Mouse (Mus musculus) stomach, embryonic 15.5 days (tissue): ENCODE measurements at regions not wholly inside any gene's neighbourhood (a gene's known extent, or its start where the extent isn't known, plus 50 kb on each side); places are given as distances from the start of the nearest gene placed in this dataset.

Experiments used
- ATAC-seq: fragments of 200-750 bp; cut with Nextera tagmentation; 2 replicates; pipeline ENCODE4 v1.8.0; 2017; ENCODE audit warnings: low read depth, moderate number of reproducible peaks, moderate TSS enrichment; ENCODE audit not compliant: insufficient read depth, low FRiP score
- H3K27ac ChIP-seq: fragments of 300-500 bp; sonication (generic); 2 replicates; pipeline ENCODE4 v1.5.1; 2015; ENCODE audit warnings: mild to moderate bottlenecking, inconsistent platforms
- H3K27me3 ChIP-seq: fragments of 300-500 bp; sonication (generic); replicated peaks from 2 replicates; pipeline ENCODE4 v1.6.1; 2015; ENCODE audit warnings: inconsistent platforms
- H3K36me3 ChIP-seq: fragments of 300-500 bp; sonication (generic); 2 replicates; pipeline ENCODE4 v1.6.1; 2015; ENCODE audit warnings: inconsistent platforms
- H3K4me1 ChIP-seq: fragments of 300-500 bp; sonication (generic); 2 replicates; pipeline ENCODE4 v1.6.1; 2015; ENCODE audit warnings: inconsistent platforms
- H3K4me2 ChIP-seq: fragments of 300-500 bp; sonication (generic); 2 replicates; pipeline ENCODE4 v1.6.1; 2015; ENCODE audit warnings: mild to moderate bottlenecking, inconsistent platforms
- H3K4me3 ChIP-seq: fragments of 300-500 bp; sonication (generic); replicated peaks from 2 replicates; pipeline ENCODE4 v1.5.1; 2015; ENCODE audit warnings: inconsistent platforms
- H3K9ac ChIP-seq: fragments of 300-500 bp; sonication (generic); 2 replicates; pipeline ENCODE4 v1.6.1; 2015; ENCODE audit warnings: inconsistent platforms
- H3K9me3 ChIP-seq: fragments of 300-500 bp; sonication (generic); 2 replicates; pipeline ENCODE4 v1.6.1; 2016; ENCODE audit warnings: inconsistent platforms
- WGBS: fragments of 180-500 bp; shearing (Covaris S2); methylation state at CpG from one replicate; pipeline ENCODE4 v1.1.7; 2015; 5-methylcytosine and 5-hydroxymethylcytosine counted together

DNA sequence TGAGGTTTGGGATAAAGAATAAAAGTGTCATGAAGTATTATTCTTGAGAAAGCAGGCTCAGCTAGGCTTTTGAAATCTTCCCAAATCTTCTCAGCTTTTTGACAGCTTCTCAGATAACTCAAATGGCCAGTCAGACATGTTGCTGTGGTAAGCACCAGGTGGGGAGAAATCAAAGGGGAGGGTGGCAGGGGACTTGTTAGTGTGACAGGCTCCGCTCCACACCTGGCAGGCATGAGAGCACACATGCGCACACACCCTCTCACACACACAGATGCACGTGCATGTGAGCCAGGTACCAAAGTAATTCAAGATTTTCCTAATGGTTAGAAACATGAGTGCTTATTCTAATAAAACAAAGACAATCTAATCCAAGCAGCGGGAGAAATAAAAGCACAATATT is 236.1 kb downstream of the 1700129C05Rik start:
- Histone ChIP-seq H3K4me3 (no peak overlapping the region), H3K27ac (no peak overlapping the region), H3K4me2 (no peak overlapping the region), H3K36me3 (no peaks in the 10 kb centered on the region), H3K9me3 (no peaks in the 10 kb centered on the region), H3K4me1 (no peaks in the 10 kb centered on the region), H3K27me3 (no peaks in the 10 kb centered on the region), H3K9ac (no peak overlapping the region)
- WGBS, result 71% methylated on average over 4 of the region's 4 CpGs
- no peak for ATAC-seq

DNA sequence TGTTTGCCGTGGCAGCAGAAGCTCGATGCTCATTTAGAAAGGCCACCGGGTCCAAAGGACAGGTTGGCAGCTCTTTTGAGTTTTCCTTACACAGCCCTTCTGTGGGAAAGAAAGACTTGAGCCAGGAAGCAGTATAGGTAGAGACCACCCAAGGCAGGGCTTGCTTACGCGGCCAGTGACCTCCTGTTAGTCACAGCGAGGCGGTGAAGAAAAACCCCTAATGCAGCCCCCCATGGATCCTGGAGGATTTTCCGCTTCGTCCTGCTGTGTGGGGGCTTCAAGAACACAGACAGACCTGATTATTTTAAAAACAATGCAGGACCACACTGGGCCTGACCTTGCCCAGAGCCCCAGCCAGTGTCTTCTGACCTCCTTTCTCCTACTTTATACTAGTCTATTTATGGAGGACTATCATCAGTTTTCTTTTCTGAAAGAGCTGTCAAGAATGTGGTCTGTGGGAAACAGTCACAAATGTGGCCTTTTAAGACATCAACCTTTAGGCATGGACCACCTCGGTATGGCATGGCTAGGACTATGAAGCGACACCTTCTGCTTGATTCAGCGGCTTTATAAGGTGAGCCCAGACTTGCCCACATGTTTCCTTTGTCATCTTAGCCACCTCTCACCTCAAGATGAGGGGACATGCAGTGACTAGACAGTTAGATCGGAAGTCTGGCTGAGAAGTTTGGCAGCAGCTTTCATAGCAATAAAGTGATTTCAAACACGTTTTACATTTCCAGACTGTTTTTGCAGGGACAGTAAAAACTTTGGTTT is 274.3 kb downstream of the 1700129C05Rik start:
- Histone ChIP-seq H3K4me1 (no peaks in the 10 kb centered on the region), H3K36me3 (no peaks in the 10 kb centered on the region), H3K9me3 (no peaks in the 10 kb centered on the region), H3K4me2 (peak overlapping the region; percentile 13; the same call in 1 of the 2 replicates), H3K27me3 (no peaks in the 10 kb centered on the region), H3K9ac (no peak overlapping the region), H3K4me3 (no peak overlapping the region), H3K27ac (no peak overlapping the region)
- ATAC-seq, result no peak
- 52% methylated on average over 14 of the region's 14 CpGs for WGBS

DNA sequence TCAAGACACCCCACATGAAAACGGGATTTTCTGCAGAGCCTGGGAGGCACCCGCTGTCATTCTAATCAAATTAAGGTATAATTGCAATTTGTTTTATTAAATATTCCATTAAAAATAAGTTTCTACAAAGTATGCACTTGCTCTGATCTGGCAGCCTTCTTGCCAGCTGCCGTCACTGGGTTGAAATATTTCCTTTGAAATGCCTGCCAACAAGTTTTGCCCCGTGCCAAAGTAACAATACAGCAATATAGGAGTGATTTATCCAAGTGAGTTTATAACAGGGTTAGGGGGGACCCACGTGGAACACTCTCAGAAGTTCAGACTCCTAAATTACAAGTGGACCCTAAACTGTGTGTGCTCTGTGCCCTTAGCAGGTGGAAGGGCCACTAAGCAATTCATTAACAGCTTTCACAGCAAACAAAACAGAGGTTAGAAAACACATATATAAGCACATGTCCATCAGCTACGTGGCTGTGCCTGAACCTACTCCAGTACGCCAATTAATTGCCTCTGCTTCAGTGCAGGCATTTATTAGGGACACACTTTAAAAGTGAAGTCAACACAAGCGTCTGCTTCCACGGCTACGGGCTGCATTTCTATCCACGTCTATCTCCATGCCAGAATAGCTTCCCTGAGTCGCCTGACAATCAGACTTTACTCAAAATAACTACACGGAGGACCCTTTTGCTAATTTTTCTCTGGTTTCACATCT is 275.1 kb downstream of the 1700129C05Rik start:
- H3K36me3 ChIP-seq, result no peaks in the 10 kb centered on the region
- 23% methylated on average over 13 of the region's 13 CpGs for WGBS
- H3K4me1 ChIP-seq, result no peaks in the 10 kb centered on the region
- ATAC-seq, result no peak
- peak overlapping the region; percentile 13; the same call in 1 of the 2 replicates for H3K4me2 ChIP-seq
- no peak overlapping the region for H3K9ac ChIP-seq
- H3K9me3 ChIP-seq, result no peaks in the 10 kb centered on the region
- H3K4me3 ChIP-seq, result no peak overlapping the region
- no peak overlapping the region for H3K27ac ChIP-seq
- no peaks in the 10 kb centered on the region for H3K27me3 ChIP-seq

GRCm38 (mm10) chr14:58854871-58855270 is 287.8 kb downstream of the 1700129C05Rik start:
- 47% methylated on average over 4 of the region's 4 CpGs for WGBS
- Histone ChIP-seq H3K4me2 (no peak overlapping the region), H3K9ac (no peak overlapping the region), H3K27ac (no peak overlapping the region), H3K9me3 (no peaks in the 10 kb centered on the region), H3K4me1 (no peaks in the 10 kb centered on the region), H3K4me3 (no peak overlapping the region), H3K27me3 (no peaks in the 10 kb centered on the region), H3K36me3 (no peaks in the 10 kb centered on the region)
- no peak for ATAC-seq

GRCm38 (mm10) chr14:58844565-58844964 is 298.1 kb downstream of the 1700129C05Rik start:
- H3K4me1 ChIP-seq, result no peaks in the 10 kb centered on the region
- no peak for ATAC-seq
- H3K9me3 ChIP-seq, result no peaks in the 10 kb centered on the region
- no peak overlapping the region for H3K4me2 ChIP-seq
- H3K9ac ChIP-seq, result no peak overlapping the region
- no peaks in the 10 kb centered on the region for H3K27me3 ChIP-seq
- H3K27ac ChIP-seq, result no peak overlapping the region
- H3K36me3 ChIP-seq, result no peaks in the 10 kb centered on the region
- no peak overlapping the region for H3K4me3 ChIP-seq
- WGBS, result 80% methylated on average over 2 of the region's 2 CpGs

DNA sequence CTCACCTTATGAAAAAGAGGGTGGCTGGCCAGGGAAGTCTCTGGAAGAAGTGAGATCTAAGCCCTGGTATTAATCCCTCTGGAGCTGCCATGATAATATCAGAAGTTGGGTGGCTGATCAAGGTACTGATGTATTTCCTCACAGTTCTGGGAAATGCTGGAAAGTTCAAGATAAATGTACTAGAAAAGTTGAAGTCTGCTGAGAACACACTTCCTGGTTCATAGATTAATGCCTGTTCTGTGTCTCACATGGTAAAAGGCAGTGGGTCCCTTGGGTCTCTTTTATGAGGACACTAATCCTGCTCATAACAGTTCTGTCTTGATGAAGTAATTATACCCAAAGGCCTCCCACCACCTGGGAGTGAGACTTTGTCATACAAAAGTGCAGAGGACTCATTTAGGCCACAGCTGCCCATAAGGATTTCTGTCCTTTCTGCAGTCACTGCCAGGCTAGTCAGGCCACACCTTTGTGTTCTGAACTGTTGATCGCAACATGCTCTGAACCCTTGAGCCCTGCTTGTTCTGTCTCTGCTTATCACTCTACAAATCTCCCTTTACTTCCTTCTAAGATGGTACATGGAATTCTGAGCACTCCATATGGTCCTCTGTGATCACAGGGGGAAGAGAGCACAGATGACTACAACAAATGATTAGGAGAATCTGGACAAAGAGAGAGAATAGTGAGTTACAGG is 300.4 kb downstream of the 1700129C05Rik start:
- ATAC-seq, result no peak
- no peak overlapping the region for H3K27ac ChIP-seq

DNA sequence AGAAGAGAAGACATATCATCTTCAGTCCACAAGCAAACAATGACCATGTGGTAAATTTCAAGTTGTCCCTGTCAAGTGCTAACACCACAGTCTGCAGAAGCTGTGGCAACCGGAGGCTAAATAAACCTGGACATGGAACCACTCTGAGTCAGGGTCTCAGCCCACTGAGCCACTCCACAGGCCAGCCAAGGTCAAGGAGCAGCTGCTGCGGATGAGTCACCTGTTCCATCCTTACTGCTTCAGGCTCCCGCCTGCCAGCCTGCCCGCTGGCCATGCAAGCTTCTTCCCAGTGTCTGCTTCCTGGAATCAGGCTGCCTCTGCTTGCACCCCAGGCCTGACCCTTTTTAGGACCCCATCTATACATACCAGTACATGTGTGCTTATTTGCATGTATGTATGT is 319.8 kb downstream of the 1700129C05Rik start:
- H3K9me3 ChIP-seq, result no peaks in the 10 kb centered on the region
- 70% methylated on average over 4 of the region's 4 CpGs for WGBS
- H3K36me3 ChIP-seq, result no peaks in the 10 kb centered on the region
- H3K9ac ChIP-seq, result no peak overlapping the region
- ATAC-seq, result no peak
- no peaks in the 10 kb centered on the region for H3K27me3 ChIP-seq
- no peak overlapping the region for H3K27ac ChIP-seq
- no peak overlapping the region for H3K4me3 ChIP-seq
- no peak overlapping the region for H3K4me2 ChIP-seq
- no peaks in the 10 kb centered on the region for H3K4me1 ChIP-seq

More for the DNA sequence above, 300.4 kb downstream of the 1700129C05Rik start:
- no peaks in the 10 kb centered on the region for H3K36me3 ChIP-seq
- H3K4me2 ChIP-seq, result no peak overlapping the region
- WGBS, result 63% methylated on average over 1 of the region's 1 CpGs
- H3K4me3 ChIP-seq, result no peak overlapping the region
- H3K9ac ChIP-seq, result no peak overlapping the region
- H3K27me3 ChIP-seq, result no peaks in the 10 kb centered on the region
- H3K4me1 ChIP-seq, result no peaks in the 10 kb centered on the region
- H3K9me3 ChIP-seq, result no peaks in the 10 kb centered on the region

DNA sequence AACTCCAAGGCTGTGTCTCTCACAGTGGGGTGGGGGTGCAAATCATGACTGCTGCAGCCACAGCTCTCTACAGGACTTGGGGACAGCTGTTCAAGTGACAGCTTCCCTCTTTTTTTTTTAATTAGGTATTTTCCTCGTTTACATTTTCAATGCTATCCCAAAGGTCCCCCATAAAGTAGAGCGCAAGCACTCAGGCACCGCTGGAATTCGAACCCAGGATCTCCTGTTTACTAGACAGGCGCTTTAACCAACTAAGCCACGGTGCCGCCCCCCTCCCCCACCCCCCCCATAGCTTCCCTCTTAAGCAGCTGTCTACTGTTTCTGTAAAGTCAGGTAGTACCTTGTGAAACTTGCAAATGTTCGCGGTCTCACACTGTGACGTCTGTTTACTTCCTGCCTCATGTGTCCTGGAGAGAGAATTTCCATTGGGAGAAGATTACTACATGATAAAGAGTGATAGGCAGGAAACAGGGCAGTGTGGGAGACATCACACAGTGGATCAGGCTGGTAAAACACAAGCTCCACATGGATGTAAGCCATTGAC is 324.7 kb downstream of the 1700129C05Rik start:
- no peaks in the 10 kb centered on the region for H3K27me3 ChIP-seq
- ATAC-seq, result no peak
- no peaks in the 10 kb centered on the region for H3K36me3 ChIP-seq
- no peak overlapping the region for H3K27ac ChIP-seq
- no peaks in the 10 kb centered on the region for H3K9me3 ChIP-seq
- 68% methylated on average over 10 of the region's 10 CpGs for WGBS
- no peak overlapping the region for H3K4me3 ChIP-seq
- no peak overlapping the region for H3K9ac ChIP-seq
- no peak overlapping the region for H3K4me2 ChIP-seq
- no peaks in the 10 kb centered on the region for H3K4me1 ChIP-seq

- no peak for ATAC-seq
- Histone ChIP-seq H3K4me1 (no peaks in the 10 kb centered on the region), H3K27ac (no peak overlapping the region), H3K9ac (no peak overlapping the region), H3K9me3 (no peaks in the 10 kb centered on the region), H3K36me3 (no peaks in the 10 kb centered on the region), H3K27me3 (no peaks in the 10 kb centered on the region), H3K4me3 (no peak overlapping the region), H3K4me2 (no peak overlapping the region)
- 62% methylated on average over 1 of the region's 1 CpGs for WGBS
These were observed 326.2 kb downstream of the 1700129C05Rik start for GRCm38 (mm10) chr14:58816540-58816876.

DNA sequence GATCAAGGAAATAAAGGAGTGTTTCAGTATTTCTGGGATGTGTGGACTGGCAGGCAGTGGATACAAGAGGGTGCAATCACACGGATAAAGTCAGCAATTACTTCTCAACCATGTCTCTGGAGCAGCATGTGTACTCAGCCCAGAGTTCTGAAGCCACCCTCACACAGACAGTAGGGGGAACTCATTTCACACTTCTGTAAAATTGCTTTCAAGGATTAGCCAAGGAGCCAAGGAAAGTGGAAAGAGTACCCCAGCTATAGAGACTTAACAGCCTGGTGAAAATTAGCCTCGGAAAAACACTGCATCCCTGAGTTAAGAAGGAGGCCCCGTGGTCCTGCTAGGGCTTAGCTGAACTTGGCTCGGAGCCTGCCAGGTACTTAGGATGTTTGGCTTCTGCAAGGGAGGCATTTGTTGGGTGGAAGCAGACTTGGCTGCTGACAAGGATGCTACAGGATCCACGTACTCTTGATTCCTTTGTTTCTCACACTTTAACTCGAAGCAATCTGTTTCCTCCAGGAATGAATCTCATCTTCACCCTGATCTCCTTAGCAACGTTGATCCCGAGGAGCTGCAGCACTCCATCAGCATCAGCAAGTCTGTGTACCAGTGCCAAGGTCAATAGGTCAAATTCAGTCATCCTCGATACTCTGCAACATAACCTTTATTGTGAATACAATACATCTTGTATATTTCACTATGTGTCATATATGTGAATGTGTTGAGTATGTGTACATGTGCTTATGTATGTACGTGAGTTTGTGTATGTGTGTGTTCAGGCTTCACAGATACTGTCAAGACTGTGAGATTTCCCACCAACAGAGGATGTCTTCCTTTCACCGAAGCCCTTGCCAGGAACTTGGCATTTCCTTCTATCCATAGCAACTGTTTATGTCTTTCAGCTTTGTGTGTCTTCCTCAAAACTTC is 326.8 kb downstream of the 1700129C05Rik start:
- H3K36me3 ChIP-seq, result no peaks in the 10 kb centered on the region
- H3K4me1 ChIP-seq, result no peaks in the 10 kb centered on the region
- 44% methylated on average over 11 of the region's 11 CpGs for whole genome bisulfite sequencing
- no peaks in the 10 kb centered on the region for H3K27me3 ChIP-seq
- no peak for ATAC-seq
- H3K4me2 ChIP-seq, result no peak overlapping the region
- H3K9me3 ChIP-seq, result no peaks in the 10 kb centered on the region
- H3K9ac ChIP-seq, result no peak overlapping the region
- no peak overlapping the region for H3K27ac ChIP-seq
- no peak overlapping the region for H3K4me3 ChIP-seq

DNA sequence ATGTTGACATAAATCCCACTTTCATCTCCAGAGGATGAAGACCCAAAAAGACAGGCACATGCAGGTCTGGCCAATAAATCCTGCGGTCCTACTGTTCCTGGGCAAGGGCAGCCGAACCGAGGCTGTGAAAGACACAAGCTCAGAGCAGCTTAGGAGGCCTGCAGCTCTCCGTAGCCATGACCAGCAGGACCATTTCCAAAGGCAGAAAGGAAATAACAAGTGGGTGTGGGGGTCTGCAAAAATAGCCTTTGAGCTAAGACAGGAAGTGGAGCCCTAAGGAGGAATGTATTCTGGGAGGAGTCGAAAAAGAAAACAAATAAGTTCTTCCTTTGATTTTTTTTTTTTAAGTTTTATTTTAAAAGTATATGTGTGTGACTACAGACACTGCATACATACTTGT is 330.1 kb downstream of the 1700129C05Rik start:
- no peak overlapping the region for H3K4me2 ChIP-seq
- H3K4me1 ChIP-seq, result no peaks in the 10 kb centered on the region
- H3K27me3 ChIP-seq, result no peaks in the 10 kb centered on the region
- H3K9ac ChIP-seq, result no peak overlapping the region
- no peak overlapping the region; the same call in 1 of the 2 replicates for H3K27ac ChIP-seq
- 45% methylated on average over 5 of the region's 5 CpGs for WGBS
- ATAC-seq, result no peak
- no peaks in the 10 kb centered on the region for H3K9me3 ChIP-seq
- H3K4me3 ChIP-seq, result no peak overlapping the region
- no peaks in the 10 kb centered on the region for H3K36me3 ChIP-seq
